Mouse (Mus musculus) liver, adult (tissue): ENCODE data around the gene Zkscan16.
A peak's percentile ranks its signal among the peaks of the same experiment; 100 is the strongest.

ENCODE experiments used
- GATA4 ChIP-seq: IDR thresholded peaks from 2 replicates; pipeline ENCODE4 v1.6.1; 2014; ENCODE audit warnings: mild to moderate bottlenecking, low read length; ENCODE audit not compliant: insufficient replicate concordance

Gene Zkscan16

GRCm38 (mm10) chr4:58943420-58944205 lies at the start of gene Zkscan16:
TSS of gene Zkscan16 (plus strand) at chr4:58943628.
- no peak for TF ChIP-seq GATA4

- no peak for TF ChIP-seq GATA4
These were observed 49.0 kb upstream of the Zkscan16 start for GRCm38 (mm10) chr4:58894399-58894798.

- TF ChIP-seq GATA4 = no peak
These were observed 46.0 kb upstream of the Zkscan16 start for GRCm38 (mm10) chr4:58897436-58897835.

GRCm38 (mm10) chr4:58898318-58898717 lies 45.1 kb upstream of the Zkscan16 start:
- no peak for TF ChIP-seq GATA4

- TF ChIP-seq GATA4 = no peak
These were observed 36.0 kb upstream of the Zkscan16 start for GRCm38 (mm10) chr4:58907453-58907852.

- TF ChIP-seq GATA4 = no peak
These were observed 33.0 kb upstream of the Zkscan16 start for GRCm38 (mm10) chr4:58910175-58911068.

- no peak for TF ChIP-seq GATA4
These were observed 32.2 kb upstream of the Zkscan16 start for GRCm38 (mm10) chr4:58911069-58911830.

- TF ChIP-seq GATA4 = no peak
These were observed 31.4 kb upstream of the Zkscan16 start for GRCm38 (mm10) chr4:58911831-58912628.

GRCm38 (mm10) chr4:58912629-58913335 lies 30.6 kb upstream of the Zkscan16 start, which contains the start of gene Ecpas:
TSS of gene Ecpas (minus strand) at chr4:58912749.
- TF ChIP-seq GATA4 = no peak

GRCm38 (mm10) chr4:58913336-58914026 lies 29.9 kb upstream of the Zkscan16 start:
- 0 out of 2 replicates have a peak, but pooled peaks have one; percentile 23 for TF ChIP-seq GATA4

GRCm38 (mm10) chr4:58915081-58915826 lies 28.2 kb upstream of the Zkscan16 start:
- TF ChIP-seq GATA4 = no peak

- no peak for TF ChIP-seq GATA4
These were observed 19.5 kb upstream of the Zkscan16 start for GRCm38 (mm10) chr4:58923933-58924332.
